Mouse (Mus musculus) T-helper 1 cell (primary cell): ENCODE results near the gene Otud7b.
"Not testable (repeated sequence)": the region's sequence is repeated elsewhere in the genome, so short reads cannot be mapped to it uniquely, and the experiment has no call there.

Source experiments
- in situ Hi-C: fragments of 300-600 bp; cut with MboI, MseI; formaldehyde crosslinking; loops from one replicate; pipeline ENCODE4 v1.15.1; 2025; ENCODE audit warnings: high pct_unique_total_duplicates

Otud7b gene

GRCm38 (mm10) chr3:96135011-96135410, 30.7 kb downstream of the Otud7b start:
- in situ Hi-C loops: loop anchor here (10.0 kb wide), 1 partner anchor 1020 kb away; the partner anchor contains the start of gene Vps72

GRCm38 (mm10) chr3:96147950-96148349, 43.6 kb downstream of the Otud7b start:
- in situ Hi-C loops: loop anchor here (5.0 kb wide), 2 partner anchors 61 to 186 kb away; no protein-coding TSS in a partner anchor

GRCm38 (mm10) chr3:96151836-96152235, 47.5 kb downstream of the Otud7b start:
- in situ Hi-C loops: loop anchor here (10.0 kb wide), 1 partner anchor 1063 kb away; no protein-coding TSS in a partner anchor

GRCm38 (mm10) chr3:96152611-96153010, 48.3 kb downstream of the Otud7b start:
- in situ Hi-C loops: loop anchor here (10.0 kb wide), 1 partner anchor 1062 kb away; no protein-coding TSS in a partner anchor

GRCm38 (mm10) chr3:96155501-96155900, 51.2 kb downstream of the Otud7b start:
- in situ Hi-C loops: loop anchor here (10.0 kb wide), 1 partner anchor 1059 kb away; no protein-coding TSS in a partner anchor

GRCm38 (mm10) chr3:96159820-96160219, 55.5 kb downstream of the Otud7b start:
- in situ Hi-C loops: loop anchor here (10.0 kb wide), 1 partner anchor 1055 kb away; no protein-coding TSS in a partner anchor

GRCm38 (mm10) chr3:96160222-96160802, 56.0 kb downstream of the Otud7b start:
- in situ Hi-C loops: no loop called here

GRCm38 (mm10) chr3:96160803-96161516, 56.6 kb downstream of the Otud7b start:
- in situ Hi-C loops: no loop called here

GRCm38 (mm10) chr3:96161869-96162840, 57.8 kb downstream of the Otud7b start, which contains the start of gene Mtmr11:
Gene Mtmr11 (plus strand): TSS chr3:96162004.
- in situ Hi-C loops: no loop called here

- in situ Hi-C loops: no loop called here
These were observed 58.7 kb downstream of the Otud7b start for GRCm38 (mm10) chr3:96163040-96163439.

GRCm38 (mm10) chr3:96168466-96169158, 64.3 kb downstream of the Otud7b start:
- in situ Hi-C loops: no loop called here

GRCm38 (mm10) chr3:96170276-96170675, 65.9 kb downstream of the Otud7b start:
- in situ Hi-C loops: no loop called here

- in situ Hi-C loops: no loop called here
These were observed 66.7 kb downstream of the Otud7b start for GRCm38 (mm10) chr3:96170976-96171545.

- in situ Hi-C loops: no loop called here
These were observed 67.4 kb downstream of the Otud7b start for GRCm38 (mm10) chr3:96171583-96172196.

GRCm38 (mm10) chr3:96172197-96173178, 68.2 kb downstream of the Otud7b start, which contains the start of gene Sf3b4:
Gene Sf3b4 (plus strand): TSS chr3:96172332.
- in situ Hi-C loops: no loop called here

GRCm38 (mm10) chr3:96173185-96173584, 68.9 kb downstream of the Otud7b start:
- in situ Hi-C loops: no loop called here

- in situ Hi-C loops: not testable (repeated sequence)
These were observed 69.7 kb downstream of the Otud7b start for GRCm38 (mm10) chr3:96174042-96174441.

GRCm38 (mm10) chr3:96175251-96175650, 70.9 kb downstream of the Otud7b start:
- in situ Hi-C loops: loop anchor here (5.0 kb wide), 1 partner anchor 57 kb away; no protein-coding TSS in a partner anchor

GRCm38 (mm10) chr3:96178427-96178826, 74.1 kb downstream of the Otud7b start:
- in situ Hi-C loops: loop anchor here (5.0 kb wide), 1 partner anchor 54 kb away; no protein-coding TSS in a partner anchor
